Comparison of ENCODE assay signal across 7 mouse cellular contexts in genomic region chr16:11909035-11909591, GRCm38 (mm10). TPM values are rescaled to one million over a fixed set of nuclear protein-coding genes. Genes with fewer than 3 reads are reported as not detected.
A peak's percentile ranks its signal among the peaks of the same experiment; 100 is the strongest.
DNase-seq lines count a peak whose midpoint lies in the region; ATAC-seq lines count a peak whose summit lies in the region.

Cpped1 (minus strand) TSS chr16:11909445.

- ATAC-seq in intestine, embryonic 15.5 days: peak; percentile 98

- H3K4me3 ChIP-seq in intestine, embryonic 15.5 days (replicated peaks): peak within 1 kb of the TSS; percentile 69
- peak within 1 kb of the TSS; percentile 67 for H3K4me3 ChIP-seq in midbrain, embryonic 10.5 days

- peak within 1 kb of the TSS; percentile 78 for H3K9ac ChIP-seq in intestine, embryonic 15.5 days

- 0 out of 2 replicates have a peak, but pooled peaks cover 7% of the 10 kb centered on the region for H3K4me1 ChIP-seq in intestine, embryonic 15.5 days (replicated peaks)
- peaks cover 17% of the 10 kb centered on the region for H3K4me1 ChIP-seq in midbrain, embryonic 10.5 days

- H3K4me2 ChIP-seq in intestine, embryonic 15.5 days (replicated peaks): peak within 1 kb of the TSS; percentile 67

- peak within 1 kb of the TSS; percentile 81 for H3K27ac ChIP-seq in intestine, embryonic 15.5 days
- H3K27ac ChIP-seq in midbrain, embryonic 10.5 days (replicated peaks): peak within 1 kb of the TSS; percentile 92

- no peaks in the 10 kb centered on the region for H3K36me3 ChIP-seq in intestine, embryonic 15.5 days
- no peaks in the 10 kb centered on the region for H3K36me3 ChIP-seq in midbrain, embryonic 10.5 days

- intact Hi-C loops in left cerebral cortex, postnatal 25 days (cut with DNase I): no loop called here

- under 1% methylated on average over 32 of the region's 32 CpGs for WGBS in intestine, embryonic 15.5 days
- WGBS in midbrain, embryonic 10.5 days: under 1% methylated on average over 32 of the region's 32 CpGs

- H3K9me3 ChIP-seq in intestine, embryonic 15.5 days: no peaks in the 10 kb centered on the region
- H3K9me3 ChIP-seq in midbrain, embryonic 10.5 days (replicated peaks): no peaks in the 10 kb centered on the region

- no peaks in the 10 kb centered on the region for H3K27me3 ChIP-seq in intestine, embryonic 15.5 days (replicated peaks)
- no peaks in the 10 kb centered on the region; the same call in 1 of the 2 replicates for H3K27me3 ChIP-seq in midbrain, embryonic 10.5 days (ENCODE audit: low read depth, poor library complexity, severe bottlenecking)

- peak; percentile 86 to 87 for DNase-seq in adrenal gland, adult 18-20 months (ENCODE audit: low spot score in 2 of 2)
- peak; percentile 89 for DNase-seq in embryo, embryonic 11 days
- DNase-seq in gastrocnemius, postnatal 25 days: peak; percentile 94
- peak; percentile 90 to 91 for DNase-seq in left cerebral cortex, postnatal 25 days (ENCODE audit: low spot score in 2 of 2)
- DNase-seq in midbrain, embryonic 10.5 days (ENCODE audit: low spot score): peak; percentile 86
- peak; percentile 84 for DNase-seq in right cerebral cortex, postnatal 4 days

RNA-seq across cellular contexts. Expression of gene Cpped1, which starts in this region (rescaled TPM):
- total RNA-seq in adrenal gland, adult 18-20 months (2021): 10 to 100 TPM; 40.6 to 45.4 TPM
- 10 to 100 TPM; 29.5 to 33.1 TPM for total RNA-seq in gastrocnemius, postnatal 25 days (2021)
- 28.7 and 29.7 TPM in 2 replicates for polyA plus RNA-seq in intestine, embryonic 15.5 days (2015; fragmentation: Nextera tagmentation; extraction: Ambion mirVana)
- 10 to 100 TPM; 37.9 to 40.0 TPM for total RNA-seq in left cerebral cortex, postnatal 25 days (2021)
- polyA plus RNA-seq in midbrain, embryonic 10.5 days (2016; fragmentation: Nextera tagmentation; extraction: Ambion mirVana): 12.3 and 13.7 TPM in 2 replicates

Comparison
In these comparisons a context has a peak if more than half of its experiments do, and no peak if none do; other contexts are left out.
1. Peak in every context shown above with its lines: DNase-seq, ATAC-seq, H3K4me3 ChIP-seq and H3K27ac ChIP-seq.